Mouse (Mus musculus): ENCODE measurements around the gene Zc3h12d.
"Not testable (repeated sequence)": the region's sequence is repeated elsewhere in the genome, so short reads cannot be mapped to it uniquely, and the experiment has no call there.

The Zc3h12d gene

GRCm38 (mm10) chr10:7870571-7871315 is 38.5 kb downstream of the Zc3h12d start:
- TF ChIP-seq CTCF (conservative IDR thresholded peaks at IDR 0.05; ENCODE audit: low read length): peak; percentile 75
- TF ChIP-seq POU5F1 (IDR thresholded peaks at IDR 0.05; ENCODE audit: borderline replicate concordance, low read length): no peak
- H3K4me1 ChIP-seq (replicated peaks; ENCODE audit: low read depth, low read length): peaks cover 14% of the 10 kb centered on the region
- no peak overlapping the region for H3K4me3 ChIP-seq (replicated peaks; ENCODE audit: low read length)
- H3K27me3 ChIP-seq (ENCODE audit: insufficient read depth, low read length): peaks cover 37% of the 10 kb centered on the region
- H3K36me3 ChIP-seq (ENCODE audit: insufficient read depth, low read length): no peaks in the 10 kb centered on the region
- no peaks in the 10 kb centered on the region for H3K9me3 ChIP-seq (ENCODE audit: low read length)

DNA sequence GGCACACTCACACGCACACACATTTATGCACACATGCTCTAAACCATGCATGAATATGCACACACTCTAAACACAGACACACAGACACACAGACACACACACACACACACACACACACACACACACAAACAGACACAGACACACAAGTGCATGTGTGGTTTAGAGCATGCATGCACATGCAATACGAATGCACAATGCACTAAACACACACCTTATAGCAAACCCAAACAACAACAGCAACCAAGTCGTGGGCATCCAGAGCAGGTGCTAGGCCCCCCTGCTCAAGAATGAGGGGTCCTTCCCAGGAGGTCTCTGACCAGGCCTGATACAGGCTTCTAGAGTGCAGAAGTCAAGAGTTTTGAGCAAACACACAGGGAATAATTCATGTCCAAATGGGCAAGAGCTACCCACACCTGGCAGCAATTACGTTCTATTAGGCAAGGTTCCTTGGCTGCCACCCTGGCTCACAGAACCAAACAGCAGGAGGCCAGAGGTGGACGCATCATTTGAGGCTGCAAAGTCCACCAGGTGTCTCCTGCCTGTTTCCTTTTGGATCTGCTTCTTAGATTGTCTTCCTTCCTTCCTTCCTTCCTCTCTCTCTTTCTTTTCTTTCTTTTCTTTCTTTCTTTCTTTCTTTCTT is 39.2 kb downstream of the Zc3h12d start:
- TF ChIP-seq CTCF (conservative IDR thresholded peaks at IDR 0.05; ENCODE audit: low read length): no peak
- no peak for TF ChIP-seq NANOG (IDR thresholded peaks at IDR 0.05; ENCODE audit: borderline replicate concordance, low read length)
- TF ChIP-seq POU5F1 (IDR thresholded peaks at IDR 0.05; ENCODE audit: borderline replicate concordance, low read length): no peak
- H3K27me3 ChIP-seq (ENCODE audit: insufficient read depth, low read length): peaks cover 33% of the 10 kb centered on the region
- H3K36me3 ChIP-seq (ENCODE audit: insufficient read depth, low read length): no peaks in the 10 kb centered on the region
- H3K9me3 ChIP-seq (ENCODE audit: low read length): peaks cover 5% of the 10 kb centered on the region
- H3K4me1 ChIP-seq (replicated peaks; ENCODE audit: low read depth, low read length): peaks cover 14% of the 10 kb centered on the region
- no peak overlapping the region for H3K4me3 ChIP-seq (replicated peaks; ENCODE audit: low read length)

DNA sequence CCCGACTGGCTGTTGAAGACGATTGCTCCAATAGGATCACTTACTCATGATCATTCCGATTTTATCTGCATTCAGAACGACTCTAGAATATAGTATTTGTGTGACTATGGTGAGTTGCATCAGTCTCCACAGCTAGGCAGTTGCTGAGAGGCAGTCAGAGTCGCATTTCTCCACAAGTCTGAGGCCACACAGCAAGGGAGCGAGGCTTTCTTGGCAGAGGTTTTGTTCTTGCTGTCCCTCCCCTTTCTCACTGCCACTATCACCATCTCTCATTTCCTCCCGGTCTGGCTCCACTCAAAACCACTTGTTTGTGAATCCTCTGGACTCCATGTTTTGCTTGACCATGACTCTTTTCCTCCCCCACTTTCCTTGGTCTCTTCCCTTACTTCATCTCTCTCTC is 41.9 kb downstream of the Zc3h12d start:
- Histone ChIP-seq H3K4me1 (replicated peaks; ENCODE audit: low read depth, low read length) (0 out of 2 replicates have a peak, but pooled peaks cover 3% of the 10 kb centered on the region), H3K4me3 (replicated peaks; ENCODE audit: low read length) (no peak overlapping the region), H3K36me3 (ENCODE audit: insufficient read depth, low read length) (no peaks in the 10 kb centered on the region), H3K9me3 (ENCODE audit: low read length) (peaks cover 19% of the 10 kb centered on the region), H3K27me3 (ENCODE audit: insufficient read depth, low read length) (peaks cover 7% of the 10 kb centered on the region)
- TF ChIP-seq CTCF (conservative IDR thresholded peaks at IDR 0.05; ENCODE audit: low read length) (no peak), POU5F1 (IDR thresholded peaks at IDR 0.05; ENCODE audit: borderline replicate concordance, low read length) (no peak), NANOG (IDR thresholded peaks at IDR 0.05; ENCODE audit: borderline replicate concordance, low read length) (no peak)

DNA sequence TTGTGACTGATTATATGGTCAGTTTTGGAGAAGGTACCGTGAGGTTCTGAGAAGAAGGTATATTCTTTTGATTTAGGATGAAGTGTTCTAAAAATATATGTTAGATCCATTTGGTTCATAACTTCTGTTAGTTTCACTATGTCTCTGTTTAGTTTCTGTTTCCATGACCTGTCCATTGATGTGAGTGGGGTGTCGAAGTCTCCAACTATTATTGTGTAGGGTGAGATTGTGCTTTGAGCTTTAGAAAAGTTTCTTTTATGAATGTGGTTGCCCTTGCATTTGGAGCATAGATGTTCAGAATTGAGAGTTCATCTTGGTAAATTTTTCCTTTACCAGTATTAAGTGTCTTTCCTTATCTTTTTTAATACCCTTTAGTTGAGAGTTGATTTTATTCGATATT is 48.0 kb downstream of the Zc3h12d start:
- peaks cover 32% of the 10 kb centered on the region for H3K9me3 ChIP-seq (ENCODE audit: low read length)
- H3K27me3 ChIP-seq (ENCODE audit: insufficient read depth, low read length); H3K4me1 ChIP-seq (replicated peaks; ENCODE audit: low read depth, low read length); H3K36me3 ChIP-seq (ENCODE audit: insufficient read depth, low read length); H3K4me3 ChIP-seq (replicated peaks; ENCODE audit: low read length): not testable (repeated sequence)

GRCm38 (mm10) chr10:7881971-7882370 is 49.7 kb downstream of the Zc3h12d start:
- Histone ChIP-seq H3K36me3 (ENCODE audit: insufficient read depth, low read length) (no peaks in the 10 kb centered on the region), H3K4me3 (replicated peaks; ENCODE audit: low read length) (no peak overlapping the region)

GRCm38 (mm10) chr10:7883524-7883923 is 51.3 kb downstream of the Zc3h12d start:
- Histone ChIP-seq H3K27me3 (ENCODE audit: insufficient read depth, low read length) (no peaks in the 10 kb centered on the region), H3K4me3 (replicated peaks; ENCODE audit: low read length) (no peak overlapping the region), H3K36me3 (ENCODE audit: insufficient read depth, low read length) (no peaks in the 10 kb centered on the region), H3K9me3 (ENCODE audit: low read length) (peaks cover 15% of the 10 kb centered on the region), H3K4me1 (replicated peaks; ENCODE audit: low read depth, low read length) (no peaks in the 10 kb centered on the region)
- TF ChIP-seq CTCF (conservative IDR thresholded peaks at IDR 0.05; ENCODE audit: low read length) (peak; percentile 83), NANOG (IDR thresholded peaks at IDR 0.05; ENCODE audit: borderline replicate concordance, low read length) (no peak)

More at GRCm38 (mm10) chr10:7881971-7882370, 49.7 kb downstream of the Zc3h12d start:
- no peak for TF ChIP-seq POU5F1 (IDR thresholded peaks at IDR 0.05; ENCODE audit: borderline replicate concordance, low read length)
- TF ChIP-seq NANOG (IDR thresholded peaks at IDR 0.05; ENCODE audit: borderline replicate concordance, low read length): no peak
- no peak for TF ChIP-seq CTCF (conservative IDR thresholded peaks at IDR 0.05; ENCODE audit: low read length)
- Histone ChIP-seq H3K27me3 (ENCODE audit: insufficient read depth, low read length) (no peaks in the 10 kb centered on the region), H3K4me1 (replicated peaks; ENCODE audit: low read depth, low read length) (no peaks in the 10 kb centered on the region), H3K9me3 (ENCODE audit: low read length) (peaks cover 22% of the 10 kb centered on the region)

- Histone ChIP-seq H3K9me3 (ENCODE audit: low read length) (peaks cover 18% of the 10 kb centered on the region), H3K36me3 (ENCODE audit: insufficient read depth, low read length) (no peaks in the 10 kb centered on the region), H3K27me3 (ENCODE audit: insufficient read depth, low read length) (no peaks in the 10 kb centered on the region), H3K4me3 (replicated peaks; ENCODE audit: low read length) (no peak overlapping the region), H3K4me1 (replicated peaks; ENCODE audit: low read depth, low read length) (no peaks in the 10 kb centered on the region)
- no peak for TF ChIP-seq POU5F1 (IDR thresholded peaks at IDR 0.05; ENCODE audit: borderline replicate concordance, low read length)
- TF ChIP-seq NANOG (IDR thresholded peaks at IDR 0.05; ENCODE audit: borderline replicate concordance, low read length): no peak
- no peak for TF ChIP-seq CTCF (conservative IDR thresholded peaks at IDR 0.05; ENCODE audit: low read length)
Measured at GRCm38 (mm10) chr10:7888256-7888868, 56.1 kb downstream of the Zc3h12d start.

- H3K9me3 ChIP-seq (ENCODE audit: low read length): peaks cover 6% of the 10 kb centered on the region
- no peak for TF ChIP-seq POU5F1 (IDR thresholded peaks at IDR 0.05; ENCODE audit: borderline replicate concordance, low read length)
- no peak for TF ChIP-seq NANOG (IDR thresholded peaks at IDR 0.05; ENCODE audit: borderline replicate concordance, low read length)
- no peak for TF ChIP-seq CTCF (conservative IDR thresholded peaks at IDR 0.05; ENCODE audit: low read length)
- peaks cover 18% of the 10 kb centered on the region for H3K36me3 ChIP-seq (ENCODE audit: insufficient read depth, low read length)
- H3K4me1 ChIP-seq (replicated peaks; ENCODE audit: low read depth, low read length): no peaks in the 10 kb centered on the region
- H3K4me3 ChIP-seq (replicated peaks; ENCODE audit: low read length): no peak overlapping the region
- H3K27me3 ChIP-seq (ENCODE audit: insufficient read depth, low read length): no peaks in the 10 kb centered on the region
Measured at GRCm38 (mm10) chr10:7900719-7901627, 68.7 kb downstream of the Zc3h12d start.
